In genomic region chr5:113852463-113852862, GRCm38 (mm10) we compare ENCODE assay signal across 27 mouse cellular contexts.
"Had no signal": no experiment of that assay in that cellular context is flagged by ENCODE, and none has a peak within 500 bp of the region (broad histone marks: within the 10 kb centered on the region; RNA-seq: fewer than 3 reads in every experiment).

No protein-coding gene starts in this region.

- ATAC-seq: forebrain, embryonic 13.5 days; forebrain, embryonic 14.5 days; forebrain, embryonic 15.5 days; forebrain, embryonic 16.5 days; forebrain, postnatal 0 days had no signal

- H3K27ac ChIP-seq: embryonic facial prominence, embryonic 10.5 days; embryonic facial prominence, embryonic 12.5 days; embryonic facial prominence, embryonic 13.5 days; embryonic facial prominence, embryonic 15.5 days; forebrain, embryonic 10.5 days; forebrain, embryonic 12.5 days; forebrain, embryonic 15.5 days; gastrocnemius, adult 2 months; heart, adult 2 months had no signal

- H3K4me3 ChIP-seq: embryonic facial prominence, embryonic 10.5 days; embryonic facial prominence, embryonic 12.5 days; embryonic facial prominence, embryonic 13.5 days; embryonic facial prominence, embryonic 15.5 days; erythroblast, embryonic 14.5 days; forebrain, embryonic 10.5 days; forebrain, embryonic 12.5 days; forebrain, embryonic 13.5 days; forebrain, embryonic 15.5 days; gastrocnemius, adult 2 months; heart, adult 2 months; heart, embryonic 13.5 days had no signal

- H3K9me3 ChIP-seq: embryonic facial prominence, embryonic 10.5 days; embryonic facial prominence, embryonic 12.5 days; embryonic facial prominence, embryonic 13.5 days; embryonic facial prominence, embryonic 15.5 days; forebrain, embryonic 10.5 days; forebrain, embryonic 12.5 days; forebrain, embryonic 13.5 days; forebrain, embryonic 15.5 days; heart, embryonic 13.5 days had no signal

- DNase-seq: cerebellum, adult 9-10 months; cerebellum, adult 9-11 months; cerebellum, postnatal 10 days; cerebellum, postnatal 14 days; cerebellum, postnatal 36 days; embryo, embryonic 11 days; forebrain, postnatal 0 days; gastrocnemius, adult 2 months; gastrocnemius, postnatal 10 days; gastrocnemius, postnatal 14 days; gastrocnemius, postnatal 25 days; gastrocnemius, postnatal 36 days; heart, adult 18-20 months; heart, adult 2 months had no signal

- H3K9ac ChIP-seq: embryonic facial prominence, embryonic 12.5 days; embryonic facial prominence, embryonic 13.5 days; embryonic facial prominence, embryonic 15.5 days; forebrain, embryonic 12.5 days; forebrain, embryonic 13.5 days; forebrain, embryonic 15.5 days; forebrain, postnatal 0 days had no signal

- H3K27me3 ChIP-seq: embryonic facial prominence, embryonic 12.5 days; embryonic facial prominence, embryonic 13.5 days; embryonic facial prominence, embryonic 15.5 days; forebrain, embryonic 12.5 days; forebrain, embryonic 13.5 days; forebrain, embryonic 15.5 days; heart, embryonic 13.5 days had no signal

- H3K4me2 ChIP-seq: embryonic facial prominence, embryonic 12.5 days; embryonic facial prominence, embryonic 13.5 days; embryonic facial prominence, embryonic 15.5 days; forebrain, embryonic 12.5 days; forebrain, embryonic 13.5 days; forebrain, embryonic 15.5 days; heart, embryonic 11.5 days; heart, embryonic 13.5 days had no signal
